18 mouse cellular contexts compared by ENCODE assay signal in the genomic region with DNA sequence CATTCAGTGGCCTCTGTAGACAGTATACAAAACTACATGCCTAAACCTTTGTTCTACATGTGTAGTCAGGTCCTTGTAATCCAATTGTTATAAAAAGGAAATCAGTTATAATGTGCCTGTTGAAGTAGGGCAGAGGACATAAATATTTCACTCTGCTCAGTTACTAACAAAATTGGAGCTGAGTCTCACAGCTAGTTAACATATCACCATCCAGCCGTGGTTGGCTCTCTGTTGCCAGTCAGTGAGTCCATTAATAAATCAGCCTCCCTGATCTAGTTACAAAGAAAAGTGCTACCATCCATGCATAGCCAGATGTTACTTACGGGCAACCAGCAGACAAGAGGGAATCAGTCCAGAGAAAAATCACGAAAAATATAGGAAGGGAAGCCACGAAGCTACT.
"Had no signal": no experiment of that assay in that cellular context is flagged by ENCODE, and none has a peak within 500 bp of the region (broad histone marks: within the 10 kb centered on the region; RNA-seq: fewer than 3 reads in every experiment).

No protein-coding gene starts in this region.

- H3K4me1 ChIP-seq: limb, embryonic 12.5 days; limb, embryonic 15.5 days; midbrain, embryonic 12.5 days; midbrain, embryonic 15.5 days; neural tube, embryonic 12.5 days; neural tube, embryonic 15.5 days had no signal

- H3K4me2 ChIP-seq: limb, embryonic 12.5 days; limb, embryonic 15.5 days; liver, embryonic 11.5 days; lung, embryonic 14.5 days; midbrain, embryonic 12.5 days; midbrain, embryonic 15.5 days; neural tube, embryonic 12.5 days; neural tube, embryonic 15.5 days had no signal

- H3K36me3 ChIP-seq: limb, embryonic 12.5 days; limb, embryonic 15.5 days; midbrain, embryonic 12.5 days; midbrain, embryonic 15.5 days; neural tube, embryonic 12.5 days; neural tube, embryonic 15.5 days had no signal

- H3K4me3 ChIP-seq: limb, embryonic 12.5 days; limb, embryonic 15.5 days; midbrain, embryonic 12.5 days; midbrain, embryonic 15.5 days; neural tube, embryonic 12.5 days; neural tube, embryonic 15.5 days had no signal

- DNase-seq: layer of hippocampus, postnatal 36 days; liver, postnatal 0 days; lung, embryonic 14.5 days; thymus, adult 2 months; thymus, postnatal 14 days; thymus, postnatal 4 days had no signal

- ATAC-seq: hindbrain, embryonic 16.5 days; intestine, embryonic 16.5 days; liver, postnatal 0 days; lung, postnatal 0 days; midbrain, embryonic 15.5 days had no signal

- H3K27ac ChIP-seq: limb, embryonic 12.5 days; limb, embryonic 15.5 days; liver, embryonic 14.5 days; macrophage; midbrain, embryonic 12.5 days; midbrain, embryonic 15.5 days; neural tube, embryonic 12.5 days; neural tube, embryonic 15.5 days had no signal

- H3K9ac ChIP-seq: limb, embryonic 12.5 days; limb, embryonic 15.5 days; liver, embryonic 14.5 days; liver, postnatal 0 days; lung, embryonic 14.5 days; midbrain, embryonic 12.5 days; midbrain, embryonic 15.5 days; neural tube, embryonic 12.5 days; neural tube, embryonic 15.5 days had no signal

- H3K27me3 ChIP-seq: limb, embryonic 12.5 days; limb, embryonic 15.5 days; midbrain, embryonic 12.5 days; midbrain, embryonic 15.5 days; neural tube, embryonic 12.5 days; neural tube, embryonic 15.5 days had no signal

- H3K9me3 ChIP-seq: limb, embryonic 12.5 days; limb, embryonic 15.5 days; midbrain, embryonic 12.5 days; midbrain, embryonic 15.5 days; neural tube, embryonic 12.5 days; neural tube, embryonic 15.5 days had no signal
